Mouse (Mus musculus) forebrain, embryonic 12.5 days (tissue): ENCODE data around the gene Uba1y. TPM values are rescaled to one million over a fixed set of nuclear protein-coding genes. Genes with fewer than 3 reads are reported as not detected.
"Not testable (repeated sequence)": the region's sequence is repeated elsewhere in the genome, so short reads cannot be mapped to it uniquely, and the experiment has no call there.

Experiments used
- ATAC-seq: fragments of 200-750 bp; cut with Nextera tagmentation; 2 replicates; pipeline ENCODE4 v1.8.0; 2017; ENCODE audit warnings: moderate TSS enrichment; ENCODE audit not compliant: low FRiP score
- H3K27ac ChIP-seq: fragments of 300-500 bp; sonication (generic); 2 replicates; pipeline ENCODE4 v1.5.1; 2016; ENCODE audit warnings: mild to moderate bottlenecking
- H3K27me3 ChIP-seq: fragments of 300-500 bp; sonication (generic); 2 replicates; pipeline ENCODE4 v1.6.1; 2016; ENCODE audit warnings: mild to moderate bottlenecking
- H3K36me3 ChIP-seq: fragments of 300-500 bp; sonication (generic); replicated peaks from 2 replicates; pipeline ENCODE4 v1.6.1; 2016; ENCODE audit warnings: mild to moderate bottlenecking
- H3K4me1 ChIP-seq: fragments of 300-500 bp; sonication (generic); 2 replicates; pipeline ENCODE4 v1.6.1; 2016
- H3K4me2 ChIP-seq: fragments of 300-500 bp; sonication (generic); 2 replicates; pipeline ENCODE4 v1.6.1; 2016; ENCODE audit warnings: mild to moderate bottlenecking, moderate library complexity
- H3K4me3 ChIP-seq: fragments of 300-500 bp; sonication (generic); replicated peaks from 2 replicates; pipeline ENCODE4 v1.5.1; 2016; ENCODE audit warnings: mild to moderate bottlenecking
- H3K9ac ChIP-seq: fragments of 300-500 bp; sonication (generic); 2 replicates; pipeline ENCODE4 v1.6.1; 2016; ENCODE audit warnings: mild to moderate bottlenecking
- H3K9me3 ChIP-seq: fragments of 300-500 bp; sonication (generic); 2 replicates; pipeline ENCODE4 v1.6.1; 2016
- WGBS: fragments of 180-500 bp; shearing (Covaris S2); methylation state at CpG from one replicate; pipeline ENCODE4 v1.1.7; 2016; 5-methylcytosine and 5-hydroxymethylcytosine counted together
- polyA plus RNA-seq: library from polyadenylated mRNA; unstranded; fragments of >200 nt; fragmentation: Nextera tagmentation; extraction: Ambion mirVana; gene quantifications from 2 replicates; pipeline ENCODE4 v1.2.1, GENCODE M21; 2016

The Uba1y gene
- polyA plus RNA-seq: 0.10 and 0.13 TPM in 2 replicates

DNA sequence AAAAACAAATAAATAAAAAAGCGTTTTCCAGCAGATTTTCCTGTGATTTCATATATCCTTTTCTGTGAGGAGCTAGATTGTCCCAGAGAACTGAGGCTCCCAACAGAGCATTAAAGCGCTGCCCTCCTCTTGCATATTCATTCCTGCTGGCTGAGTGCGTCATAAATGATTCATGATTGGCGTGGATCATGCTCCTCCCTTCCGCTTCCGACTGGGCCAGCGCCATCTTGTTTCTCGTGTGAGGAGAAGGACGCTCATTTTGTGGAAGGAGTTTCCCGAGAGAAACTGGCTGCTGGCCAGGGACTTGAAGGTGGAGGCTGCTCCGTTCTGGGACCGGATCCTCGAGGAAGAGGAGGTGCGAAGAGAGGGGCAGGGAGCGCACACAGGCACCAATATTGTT lies at the start of gene Uba1y:
Gene Uba1y, plus strand, starts transcription at position 254 of the 400 bp plus-strand sequence.
- H3K27me3 ChIP-seq: no peaks in the 10 kb centered on the region
- WGBS: 85% methylated on average over 10 of the region's 15 CpGs
- H3K9ac ChIP-seq: no peak within 1 kb of the TSS
- no peak within 1 kb of the TSS for H3K4me3 ChIP-seq
- H3K27ac ChIP-seq: no peak within 1 kb of the TSS
- no peak within 1 kb of the TSS for H3K4me2 ChIP-seq
- no peaks in the 10 kb centered on the region for H3K9me3 ChIP-seq
- ATAC-seq: no peak
- no peaks in the 10 kb centered on the region for H3K36me3 ChIP-seq
- no peaks in the 10 kb centered on the region for H3K4me1 ChIP-seq

DNA sequence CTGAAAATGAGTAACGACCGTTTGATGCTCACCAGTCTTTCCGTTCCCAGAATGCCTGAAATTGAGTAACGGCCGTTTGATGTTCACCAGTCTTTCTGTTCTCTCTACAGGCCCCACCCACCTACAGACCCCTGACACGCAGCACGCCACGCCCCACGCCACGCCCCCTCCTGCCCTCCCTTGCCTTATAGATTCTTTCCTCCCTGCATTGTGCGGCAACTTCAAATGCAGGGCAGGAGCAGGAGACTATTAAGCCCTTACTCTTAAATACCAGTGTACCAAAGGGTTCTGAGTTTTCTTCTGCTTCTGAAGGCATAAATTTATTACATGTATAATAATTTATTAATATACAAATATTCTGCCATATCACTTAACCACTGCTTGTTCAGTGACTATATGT lies 21.1 kb upstream of the Uba1y start, which contains the start of gene Zfy1:
Gene Zfy1, minus strand, starts transcription at position 101 of the 400 bp plus-strand sequence.
- not testable (repeated sequence) for H3K4me2 ChIP-seq, ATAC-seq, H3K36me3 ChIP-seq, H3K9me3 ChIP-seq, H3K4me1 ChIP-seq, H3K27ac ChIP-seq, H3K4me3 ChIP-seq, H3K27me3 ChIP-seq, H3K9ac ChIP-seq
- 80% methylated on average over 2 of the region's 11 CpGs for WGBS

DNA sequence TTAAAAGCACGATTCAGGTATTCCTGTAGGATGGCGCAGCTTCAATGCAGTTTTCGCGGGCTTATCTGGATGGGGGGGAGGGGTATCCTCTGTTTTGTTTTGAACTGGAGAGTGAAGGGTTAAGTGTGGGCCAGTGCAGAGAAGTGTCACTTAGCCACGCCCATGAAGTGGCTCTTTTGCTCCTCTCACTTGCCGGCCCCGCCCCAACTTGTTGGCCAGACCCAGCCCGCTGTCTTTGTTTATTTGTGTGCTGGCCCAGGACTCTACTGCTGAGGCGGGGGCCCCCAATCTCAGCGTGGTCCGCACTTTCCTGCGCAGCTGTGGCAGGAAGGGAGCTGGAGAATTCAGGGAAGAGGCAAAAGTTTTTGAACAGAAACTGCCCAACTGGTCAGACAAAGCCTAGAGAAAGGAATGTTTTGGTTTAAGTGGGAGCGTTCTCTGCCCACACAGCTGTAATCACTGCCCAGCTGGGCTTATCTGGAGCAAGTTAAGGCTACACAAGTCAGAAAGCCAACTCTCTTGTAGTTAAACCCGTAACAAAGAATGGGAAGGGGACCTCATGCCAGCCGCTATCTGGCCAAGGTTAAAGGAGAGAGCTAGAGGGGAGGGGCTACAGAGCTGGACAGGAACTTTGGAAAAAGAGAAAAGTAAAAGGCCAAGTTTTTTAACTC lies 9.3 kb upstream of the Uba1y start:
- peak overlapping the region; percentile 31 for H3K4me2 ChIP-seq
- H3K27ac ChIP-seq: no peak overlapping the region
- H3K9me3 ChIP-seq: no peaks in the 10 kb centered on the region
- H3K36me3 ChIP-seq: no peaks in the 10 kb centered on the region
- H3K27me3 ChIP-seq: no peaks in the 10 kb centered on the region
- H3K4me1 ChIP-seq: no peaks in the 10 kb centered on the region
- WGBS: 0% methylated on average over 7 of the region's 15 CpGs
- no peak overlapping the region for H3K9ac ChIP-seq
- peak; percentile 97 for ATAC-seq
- no peak overlapping the region for H3K4me3 ChIP-seq

DNA sequence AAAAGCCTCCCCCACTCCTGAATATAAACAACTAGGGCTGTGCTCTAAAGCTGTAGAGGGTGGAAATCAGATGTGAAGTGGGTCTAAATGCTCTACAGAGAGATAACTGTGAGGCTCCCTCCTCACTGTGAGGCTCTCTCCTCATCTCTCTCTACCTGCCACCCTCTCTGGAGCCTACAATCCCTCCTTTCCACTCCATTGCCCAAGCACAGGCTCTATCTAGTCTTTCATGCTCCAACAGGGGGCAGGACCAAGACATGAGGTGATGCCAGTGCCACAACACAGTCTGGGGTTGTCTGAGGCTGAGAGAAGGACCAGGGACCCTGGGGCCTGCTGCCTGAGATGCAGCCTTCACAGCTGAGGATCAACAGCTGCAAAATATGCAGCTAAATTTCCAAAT lies 54.0 kb downstream of the Uba1y start:
- H3K27me3 ChIP-seq: no peaks in the 10 kb centered on the region
- H3K4me3 ChIP-seq: no peak overlapping the region
- no peaks in the 10 kb centered on the region for H3K36me3 ChIP-seq
- no peaks in the 10 kb centered on the region for H3K9me3 ChIP-seq
- H3K27ac ChIP-seq: no peak overlapping the region
- H3K4me1 ChIP-seq: no peaks in the 10 kb centered on the region
- no peak overlapping the region for H3K9ac ChIP-seq
- no peak overlapping the region for H3K4me2 ChIP-seq
- peak; percentile 46; the same call in 1 of the 2 replicates for ATAC-seq

DNA sequence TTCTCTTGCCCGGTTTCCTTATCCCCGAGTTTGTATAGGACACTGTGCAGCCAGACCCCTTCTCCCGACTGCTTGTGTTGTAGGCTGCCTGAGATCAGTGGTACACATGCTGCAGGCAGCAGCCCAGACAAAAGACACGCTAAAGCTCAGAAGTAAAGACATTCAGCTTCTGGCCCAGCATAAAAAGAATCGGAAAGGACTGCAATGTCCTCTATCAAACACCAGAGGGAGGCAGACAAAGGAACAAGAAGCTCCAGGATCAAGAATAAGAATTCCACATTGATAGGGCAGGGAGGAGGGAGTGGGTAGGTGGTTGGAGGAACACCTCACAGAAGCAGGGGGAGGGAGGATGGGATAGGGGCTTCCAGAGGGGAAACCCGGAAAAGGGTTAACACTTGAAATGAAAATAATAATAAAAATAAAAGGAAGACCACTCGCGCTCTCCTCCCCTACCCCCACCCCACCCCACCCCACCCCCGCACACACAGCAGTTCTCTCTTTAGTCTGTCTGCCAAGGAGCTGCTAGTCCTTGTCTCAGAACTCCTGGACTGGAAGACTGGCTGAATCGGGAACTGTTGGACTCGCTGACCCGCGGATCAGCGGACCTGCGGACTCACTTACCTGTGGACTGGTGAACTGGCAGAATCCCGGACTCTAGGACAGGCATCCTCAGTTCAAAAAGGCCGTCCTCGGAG lies 54.6 kb downstream of the Uba1y start:
- Histone ChIP-seq H3K27me3 (no peaks in the 10 kb centered on the region), H3K27ac (no peak overlapping the region), H3K4me1 (no peaks in the 10 kb centered on the region), H3K9ac (no peak overlapping the region), H3K9me3 (no peaks in the 10 kb centered on the region), H3K36me3 (no peaks in the 10 kb centered on the region), H3K4me3 (0 out of 2 replicates have a peak overlapping the region, but pooled peaks have one; percentile 1), H3K4me2 (peak overlapping the region; percentile 27; the same call in 1 of the 2 replicates)
- ATAC-seq: peak; percentile 72; the same call in 1 of the 2 replicates
- WGBS: 34% methylated on average over 14 of the region's 18 CpGs

Other genes with a start within 250 kb of the Uba1y start
- not detected in 2 replicates for gene Zfy1, start 21.2 kb upstream of the Uba1y start, polyA plus RNA-seq
- gene Kdm5d, start 79.1 kb downstream of the Uba1y start, polyA plus RNA-seq: 20.1 and 22.7 TPM in 2 replicates
- 39.2 and 49.8 TPM in 2 replicates for gene Eif2s3y, start 191.9 kb downstream of the Uba1y start, polyA plus RNA-seq